Mouse (Mus musculus): ENCODE data around the gene Plekhh3. TPM values are rescaled to one million over a fixed set of nuclear protein-coding genes. Genes with fewer than 3 reads are reported as not detected.

Gene Plekhh3
- total RNA-seq, 2 experiments from 2014 or later = 14.2 to 16.1 TPM

DNA sequence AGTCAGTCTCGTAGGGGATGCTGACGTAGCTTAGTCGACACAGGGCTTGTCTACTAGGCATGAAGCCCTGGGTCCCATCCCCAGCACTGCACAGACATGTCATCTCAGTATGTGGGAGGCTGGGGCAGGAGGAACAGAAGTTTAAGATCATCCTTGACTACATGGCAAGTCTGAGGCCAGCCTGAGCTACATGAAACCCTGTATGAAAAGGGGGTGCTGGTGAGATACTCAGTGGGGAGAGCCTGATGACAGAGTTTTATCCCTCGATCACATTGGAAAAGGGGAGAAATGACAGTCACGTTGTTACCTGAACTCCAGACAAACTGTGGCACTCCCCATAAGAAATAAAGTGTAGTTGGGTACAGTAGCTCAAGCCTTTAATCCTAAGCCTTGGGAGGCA lies 16.4 kb upstream of the Plekhh3 start:
- DNase-seq (ENCODE audit: low spot score in 2 of 2) = no peak

DNA sequence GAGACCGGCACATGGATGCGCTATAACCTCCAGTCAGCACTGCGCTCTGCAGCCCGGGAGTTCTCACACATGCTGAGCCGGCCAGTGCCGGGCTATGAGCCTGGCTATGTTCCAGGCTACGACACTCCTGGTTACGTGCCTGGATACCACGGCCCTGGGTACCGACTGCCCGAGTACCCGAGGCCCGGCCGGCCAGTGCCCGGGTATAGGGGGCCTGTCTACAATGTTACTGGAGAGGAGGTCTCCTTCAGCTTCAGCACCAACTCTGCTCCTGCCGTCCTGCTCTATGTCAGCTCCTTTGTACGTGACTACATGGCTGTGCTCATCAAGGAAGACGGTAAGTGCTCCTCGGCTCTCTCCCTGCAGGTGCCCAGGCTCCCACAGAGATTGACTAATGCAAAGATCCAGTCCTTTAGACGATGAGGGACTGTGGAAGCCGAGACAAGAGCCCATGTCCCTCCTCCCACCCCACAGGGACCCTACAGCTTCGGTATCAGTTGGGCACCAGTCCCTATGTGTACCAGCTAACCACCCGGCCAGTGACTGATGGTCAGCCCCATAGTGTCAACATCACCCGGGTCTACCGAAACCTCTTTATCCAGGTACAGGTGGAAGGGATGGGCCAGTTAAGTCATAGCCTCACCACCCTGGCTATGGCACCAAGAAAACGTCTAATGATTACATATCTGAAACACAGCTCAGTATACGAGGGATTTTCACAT lies 15.5 kb upstream of the Plekhh3 start:
- DNase-seq (ENCODE audit: low spot score in 2 of 2) = no peak

DNA sequence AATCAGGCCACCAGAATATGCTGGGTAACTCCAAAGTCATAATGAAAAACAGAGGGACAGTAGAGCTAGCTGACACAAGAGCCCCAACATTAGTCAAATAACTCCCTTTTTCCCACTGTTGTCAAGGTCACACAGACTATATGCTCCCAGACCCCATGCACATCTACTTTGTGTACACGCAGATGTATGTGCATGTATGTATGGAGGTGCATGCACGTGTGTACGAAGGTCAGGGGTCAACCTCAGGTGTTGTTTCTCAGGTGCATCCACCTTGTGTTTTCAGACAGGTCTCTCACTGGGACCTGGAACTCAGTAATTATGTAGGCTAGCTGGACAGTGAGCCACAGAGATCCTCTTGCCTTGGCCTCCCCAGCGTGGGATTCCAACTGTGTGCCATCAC lies 14.3 kb upstream of the Plekhh3 start:
- no peak for DNase-seq (ENCODE audit: low spot score in 2 of 2)

DNA sequence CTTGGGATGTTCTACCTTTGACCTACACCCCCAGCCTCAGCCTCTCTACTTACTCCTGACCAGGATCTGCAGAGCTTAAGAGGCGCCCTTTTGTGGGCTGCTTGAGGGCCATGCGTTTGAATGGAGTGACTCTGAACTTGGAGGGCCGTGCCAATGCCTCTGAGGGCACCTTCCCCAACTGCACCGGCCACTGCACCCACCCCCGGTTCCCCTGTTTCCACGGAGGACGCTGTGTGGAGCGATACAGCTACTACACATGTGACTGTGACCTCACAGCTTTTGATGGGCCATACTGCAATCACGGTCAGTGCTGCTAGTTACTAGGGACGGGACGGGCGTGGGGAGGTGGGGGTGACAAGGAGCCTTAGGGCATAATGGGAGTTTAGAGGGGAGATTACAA lies 13.8 kb upstream of the Plekhh3 start:
- no peak for DNase-seq (ENCODE audit: low spot score in 2 of 2)

DNA sequence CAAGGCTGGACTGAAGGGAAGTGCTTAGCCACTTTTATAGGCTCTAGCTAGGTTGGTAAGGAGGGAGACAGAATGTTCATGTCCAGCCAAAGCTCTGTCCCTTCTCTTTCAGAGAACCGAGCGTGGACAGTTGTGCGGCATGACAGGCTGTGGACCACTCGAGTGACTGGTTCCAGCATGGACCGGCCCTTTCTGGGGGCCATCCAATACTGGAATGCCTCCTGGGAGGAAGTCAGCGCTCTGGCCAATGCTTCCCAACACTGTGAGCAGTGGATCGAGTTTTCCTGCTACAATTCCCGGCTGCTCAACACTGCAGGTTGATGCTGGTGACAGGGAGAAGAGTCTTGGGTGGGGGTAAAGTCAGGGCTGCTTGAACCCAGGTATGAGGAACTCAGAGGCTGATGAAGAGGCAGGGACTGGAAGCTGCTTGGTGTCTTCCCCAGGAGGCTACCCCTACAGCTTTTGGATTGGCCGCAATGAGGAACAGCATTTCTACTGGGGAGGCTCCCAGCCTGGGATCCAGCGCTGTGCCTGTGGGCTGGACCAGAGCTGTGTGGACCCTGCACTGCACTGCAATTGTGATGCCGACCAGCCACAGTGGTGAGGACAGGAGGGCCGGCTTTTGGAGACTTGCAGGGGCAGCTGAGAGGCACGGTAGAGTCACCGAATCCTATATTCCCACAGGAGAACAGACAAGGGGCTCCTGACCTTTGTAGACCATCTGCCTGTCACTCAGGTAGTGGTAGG lies 11.8 kb upstream of the Plekhh3 start:
- no peak for DNase-seq (ENCODE audit: low spot score in 2 of 2)

DNA sequence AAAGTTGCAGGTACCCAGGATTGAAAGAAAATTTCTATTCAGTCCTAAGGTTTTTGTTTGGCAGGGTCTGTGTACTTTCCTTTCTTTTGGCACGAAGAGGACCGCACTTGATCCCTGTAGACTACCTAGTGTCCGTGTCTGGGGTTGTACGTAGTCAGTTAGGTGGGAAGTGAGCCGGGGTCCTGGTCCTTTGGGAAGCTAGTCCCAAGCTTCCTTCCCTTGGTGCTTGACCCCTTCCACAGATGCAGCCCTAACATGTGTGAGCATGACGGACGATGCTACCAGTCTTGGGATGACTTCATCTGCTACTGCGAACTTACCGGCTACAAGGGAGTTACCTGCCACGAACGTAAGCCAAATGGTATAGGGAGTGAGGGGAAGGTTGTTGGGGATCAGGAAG lies 10.8 kb upstream of the Plekhh3 start:
- DNase-seq (ENCODE audit: low spot score in 2 of 2) = no peak

DNA sequence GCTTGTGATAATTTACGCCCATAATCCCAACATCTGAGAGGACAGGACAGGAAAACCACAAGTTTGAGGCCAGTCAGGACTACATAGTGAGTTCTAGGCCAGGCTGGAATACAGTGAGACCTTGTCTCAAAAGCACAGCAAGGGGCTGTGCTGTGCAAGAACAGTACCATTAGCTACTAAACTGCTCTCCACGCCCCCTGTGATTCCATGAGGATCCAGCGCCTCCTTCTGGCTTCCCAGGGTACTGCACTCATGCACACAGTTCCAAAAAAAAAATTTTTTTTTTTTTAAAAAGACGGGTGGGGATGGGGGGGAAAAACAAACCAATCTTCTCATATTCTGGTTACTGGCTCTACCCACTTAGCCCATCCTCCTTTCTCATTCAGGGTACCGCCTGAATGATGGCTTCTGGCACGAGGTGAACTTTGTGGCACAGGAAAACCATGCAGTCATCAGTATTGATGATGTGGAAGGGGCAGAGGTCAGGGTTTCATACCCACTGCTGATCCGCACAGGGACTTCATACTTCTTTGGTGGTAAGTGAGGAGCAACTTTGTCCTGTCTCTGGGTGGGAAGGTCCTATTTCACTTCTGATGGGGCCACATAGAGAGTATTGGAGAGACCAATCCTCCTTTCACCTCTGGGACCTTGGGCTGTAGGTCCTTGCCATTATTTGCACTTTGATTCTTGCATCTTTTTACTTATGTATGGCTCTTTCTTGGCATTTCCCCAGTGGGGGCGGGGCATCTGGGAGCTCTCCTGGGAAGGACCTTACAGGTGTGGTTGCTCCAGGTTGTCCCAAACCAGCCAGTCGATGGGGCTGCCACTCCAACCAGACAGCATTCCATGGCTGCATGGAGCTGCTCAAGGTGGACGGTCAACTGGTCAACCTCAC lies 9.9 kb upstream of the Plekhh3 start:
- peak; percentile 60 to 62 for DNase-seq (ENCODE audit: low spot score in 2 of 2)

DNA sequence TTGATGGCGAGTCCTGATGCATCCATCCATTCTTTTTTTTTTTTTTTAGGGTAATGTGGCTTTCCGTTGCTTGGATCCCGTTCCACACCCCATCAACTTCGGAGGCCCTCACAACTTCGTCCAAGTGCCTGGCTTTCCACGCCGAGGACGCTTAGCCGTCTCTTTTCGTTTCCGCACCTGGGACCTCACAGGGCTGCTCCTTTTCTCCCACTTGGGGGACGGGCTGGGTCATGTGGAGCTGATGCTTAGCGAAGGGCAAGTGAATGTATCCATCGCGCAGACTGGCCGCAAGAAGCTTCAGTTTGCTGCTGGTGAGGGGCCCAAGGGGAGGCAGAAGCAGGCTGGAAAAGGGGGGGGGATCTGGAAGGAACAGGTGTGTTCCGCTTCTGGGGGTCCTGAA lies 9.1 kb upstream of the Plekhh3 start:
- DNase-seq (ENCODE audit: low spot score in 2 of 2) = no peak

DNA sequence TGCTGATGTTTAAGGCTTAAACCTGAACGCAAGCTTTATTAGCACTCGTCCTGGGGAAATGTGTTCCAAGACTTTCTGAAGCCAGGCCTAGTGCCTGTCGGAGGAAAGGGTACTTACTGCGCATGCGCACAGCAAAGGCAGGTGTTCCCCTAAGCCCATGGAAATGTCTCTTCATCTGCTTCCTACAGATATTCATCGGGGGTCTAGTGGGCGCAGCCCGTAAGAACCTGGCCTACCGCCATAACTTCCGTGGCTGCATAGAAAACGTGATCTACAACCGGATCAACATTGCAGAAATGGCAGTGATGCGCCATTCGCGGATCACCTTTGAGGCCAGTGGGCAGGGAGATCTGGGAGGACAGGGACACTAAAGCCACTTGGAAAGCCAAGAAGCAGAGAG lies 8.2 kb upstream of the Plekhh3 start:
- no peak for DNase-seq (ENCODE audit: low spot score in 2 of 2)

DNA sequence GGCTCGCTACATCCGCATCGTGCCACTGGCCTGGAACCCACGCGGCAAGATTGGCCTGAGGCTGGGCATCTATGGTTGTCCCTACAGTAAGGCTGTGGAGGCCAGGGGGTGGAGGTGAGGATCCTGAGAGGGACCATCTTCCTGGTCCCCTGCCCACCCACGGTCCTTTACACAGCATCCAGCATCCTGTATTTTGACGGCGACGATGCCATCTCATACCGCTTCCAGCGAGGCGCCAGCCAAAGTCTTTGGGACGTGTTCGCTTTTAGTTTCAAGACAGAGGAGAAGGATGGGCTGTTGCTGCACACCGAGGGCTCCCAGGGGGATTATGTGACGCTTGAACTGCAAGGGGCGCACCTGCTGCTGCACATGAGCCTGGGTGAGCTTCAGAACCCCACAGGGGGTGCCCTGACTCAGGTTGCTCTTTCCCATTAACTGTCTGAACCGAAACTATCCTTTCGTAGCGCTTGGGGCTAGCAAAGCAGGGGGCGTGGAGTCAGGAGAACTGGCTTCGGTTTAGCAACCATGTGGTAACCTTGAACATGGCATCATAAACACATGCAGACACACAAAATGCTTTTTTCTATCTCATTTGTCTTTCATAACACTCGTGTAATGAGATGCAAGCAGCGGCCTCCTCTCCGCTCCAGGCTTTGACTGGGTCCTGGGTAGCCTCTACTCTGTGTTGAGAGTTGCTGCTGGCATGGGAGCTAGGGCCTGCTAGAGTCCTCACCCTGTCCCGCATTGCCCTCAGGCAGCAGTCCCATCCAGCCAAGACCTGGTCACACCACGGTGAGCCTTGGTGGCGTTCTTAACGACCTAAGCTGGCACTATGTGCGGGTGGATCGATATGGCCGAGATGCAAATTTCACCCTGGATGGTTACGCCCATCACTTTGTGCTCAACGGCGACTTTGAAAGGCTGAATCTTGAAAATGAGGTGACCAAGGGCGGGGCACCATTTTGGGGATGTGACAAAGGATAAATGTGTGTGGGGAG lies 7.2 kb upstream of the Plekhh3 start:
- DNase-seq (ENCODE audit: low spot score in 2 of 2) = no peak

DNA sequence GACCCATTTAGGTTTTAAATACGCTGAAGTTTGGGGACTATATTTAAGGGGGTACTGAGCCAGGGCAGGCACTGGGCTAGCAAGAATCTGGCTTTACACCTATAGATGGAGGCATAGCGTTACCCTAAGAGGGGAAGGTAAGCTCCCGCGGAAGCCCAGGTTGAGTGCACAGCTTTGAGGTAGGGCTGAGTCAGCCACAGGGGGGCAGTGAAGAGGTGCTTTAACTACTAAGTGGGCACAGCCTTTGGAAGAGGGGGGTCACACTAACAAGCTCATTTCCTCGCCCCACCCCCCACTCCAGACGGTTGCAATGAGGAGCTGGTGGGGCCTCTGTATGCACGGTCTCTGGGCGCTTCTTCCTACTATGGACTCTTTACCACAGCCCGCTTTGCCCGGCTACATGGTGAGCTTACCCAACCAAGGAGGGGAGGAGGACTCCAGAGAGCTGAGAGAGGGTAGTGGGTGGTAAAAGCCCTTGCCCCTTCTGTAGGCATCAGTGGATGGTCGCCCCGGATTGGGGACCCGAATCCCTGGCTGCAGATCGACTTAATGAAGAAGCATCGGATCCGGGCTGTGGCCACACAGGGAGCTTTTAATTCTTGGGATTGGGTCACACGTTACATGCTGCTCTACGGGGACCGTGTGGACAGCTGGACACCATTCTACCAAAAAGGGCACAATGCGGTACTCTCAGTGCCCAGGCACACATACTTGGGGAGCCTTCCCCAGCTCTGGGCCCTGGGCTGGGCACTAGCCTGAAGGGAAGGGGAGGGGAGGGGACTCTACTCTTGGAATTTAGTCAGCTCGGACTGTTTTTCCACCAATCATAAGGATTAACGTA lies 6.0 kb upstream of the Plekhh3 start:
- DNase-seq (ENCODE audit: low spot score in 2 of 2) = peak; percentile 72 to 73

DNA sequence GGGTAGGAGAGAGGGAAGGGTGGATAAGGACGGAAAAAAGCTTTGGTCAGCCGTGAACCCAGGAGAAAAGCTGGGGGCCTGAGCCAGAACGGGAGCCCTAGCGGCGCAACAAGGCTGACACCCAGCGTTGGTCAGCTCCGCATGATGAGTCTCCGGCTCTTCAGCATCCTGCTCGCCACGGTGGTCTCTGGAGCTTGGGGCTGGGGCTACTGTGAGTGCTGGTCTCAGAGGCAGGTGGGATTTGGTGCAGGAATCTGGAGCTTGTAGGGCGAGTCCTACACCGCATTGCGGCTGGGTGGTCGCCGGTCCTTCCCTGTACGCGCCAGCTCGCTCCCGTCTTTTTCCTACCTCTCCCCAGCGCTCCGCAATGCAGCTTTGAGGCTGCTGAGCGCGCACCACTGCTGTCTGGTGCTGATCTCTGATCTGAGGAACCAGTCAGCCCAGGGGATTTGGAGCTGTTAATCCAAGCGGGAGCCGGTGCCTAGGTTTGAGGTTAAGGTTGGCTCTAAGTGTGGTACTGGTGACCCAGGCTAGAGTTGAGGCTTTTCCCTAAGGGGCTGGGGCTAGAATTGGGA lies 5.1 kb upstream of the Plekhh3 start:
- DNase-seq (ENCODE audit: low spot score in 2 of 2) = no peak

DNA sequence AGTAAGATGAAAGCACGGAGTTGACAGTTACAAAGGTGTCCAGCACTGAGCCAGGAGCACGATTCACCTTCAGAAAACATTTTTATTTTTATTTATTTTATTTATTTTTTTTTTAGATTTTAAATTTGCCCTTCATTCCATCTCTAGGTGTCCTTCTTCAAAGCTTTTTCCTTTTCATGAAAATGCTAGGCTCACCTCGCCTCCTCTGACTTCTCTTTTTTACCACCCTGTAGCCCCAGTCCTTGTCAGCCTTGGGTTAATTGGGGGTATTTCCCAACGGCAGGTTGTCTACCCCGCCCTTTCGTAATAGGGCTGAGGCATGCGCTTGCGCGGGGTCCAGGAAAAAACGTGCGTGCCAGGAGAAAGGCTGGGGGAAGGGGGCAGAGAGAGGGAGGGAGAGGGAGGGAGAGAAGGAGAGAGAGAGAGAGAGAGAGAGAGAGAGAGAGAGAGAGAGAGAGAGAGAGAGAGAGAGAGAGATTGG lies 4.5 kb upstream of the Plekhh3 start:
- DNase-seq (ENCODE audit: low spot score in 2 of 2) = peak in 1 of 2 experiments; percentile 64

DNA sequence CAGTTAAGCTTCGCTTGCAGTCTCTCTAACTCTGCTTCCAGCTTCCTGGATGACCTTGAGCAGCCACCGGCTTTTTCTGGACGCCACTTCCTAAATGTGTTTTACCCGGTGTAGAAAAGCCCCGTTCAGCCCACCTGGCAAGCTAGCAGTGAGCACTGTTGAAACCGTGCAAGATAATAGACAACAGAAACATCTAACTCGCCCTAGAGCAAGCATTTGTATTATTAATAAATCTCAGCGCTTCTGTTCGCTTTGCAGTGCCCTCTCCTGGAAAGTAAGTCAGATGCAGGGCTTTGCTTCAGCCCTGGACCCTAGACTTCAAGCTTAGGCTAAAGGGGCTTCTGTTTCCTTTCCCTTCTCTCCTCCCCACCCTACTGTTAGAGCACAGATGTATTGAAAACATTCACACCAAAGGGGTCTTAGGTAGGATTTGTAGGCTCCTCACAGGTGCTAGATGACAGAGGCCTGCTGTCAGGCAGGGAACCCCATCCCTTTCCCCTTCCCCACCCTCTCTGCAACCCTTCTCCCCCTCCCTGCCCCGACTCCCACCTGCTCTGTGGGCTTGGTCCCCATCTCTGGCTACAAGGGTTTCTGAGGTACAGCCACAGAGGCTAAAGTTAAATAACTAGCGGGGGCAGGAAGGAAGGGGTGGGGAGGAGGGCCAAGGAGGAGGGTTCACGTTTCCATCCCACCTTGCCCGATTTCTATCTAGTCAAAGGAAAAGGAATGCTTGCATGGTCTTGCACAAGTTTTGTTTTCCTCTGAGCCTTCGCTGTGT lies 3.9 kb upstream of the Plekhh3 start, which contains the start of gene Ccr10:
TSS of gene Ccr10 (minus strand) at position 593 of the 778 bp plus-strand sequence.
- peak in 1 of 2 experiments; percentile 49 for DNase-seq (ENCODE audit: low spot score in 2 of 2)

DNA sequence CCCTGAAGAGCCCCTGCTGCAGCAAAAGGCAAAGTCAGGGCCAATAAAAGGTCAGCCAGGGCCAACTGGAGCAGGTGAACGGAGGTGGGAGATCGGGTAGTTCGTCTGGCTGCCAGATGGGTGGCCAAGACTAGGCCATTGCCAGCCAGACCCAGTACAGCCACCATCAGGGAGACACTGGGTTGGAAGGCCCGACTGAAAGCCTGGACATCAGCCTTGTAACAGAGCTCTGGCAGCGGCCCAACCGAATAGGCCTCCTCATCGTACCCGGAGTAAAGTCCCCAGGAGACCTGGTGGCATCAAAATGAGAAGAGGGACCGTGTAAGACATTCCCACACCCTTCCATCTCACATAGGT lies 3.2 kb upstream of the Plekhh3 start:
- no peak for DNase-seq (ENCODE audit: low spot score in 2 of 2)

DNA sequence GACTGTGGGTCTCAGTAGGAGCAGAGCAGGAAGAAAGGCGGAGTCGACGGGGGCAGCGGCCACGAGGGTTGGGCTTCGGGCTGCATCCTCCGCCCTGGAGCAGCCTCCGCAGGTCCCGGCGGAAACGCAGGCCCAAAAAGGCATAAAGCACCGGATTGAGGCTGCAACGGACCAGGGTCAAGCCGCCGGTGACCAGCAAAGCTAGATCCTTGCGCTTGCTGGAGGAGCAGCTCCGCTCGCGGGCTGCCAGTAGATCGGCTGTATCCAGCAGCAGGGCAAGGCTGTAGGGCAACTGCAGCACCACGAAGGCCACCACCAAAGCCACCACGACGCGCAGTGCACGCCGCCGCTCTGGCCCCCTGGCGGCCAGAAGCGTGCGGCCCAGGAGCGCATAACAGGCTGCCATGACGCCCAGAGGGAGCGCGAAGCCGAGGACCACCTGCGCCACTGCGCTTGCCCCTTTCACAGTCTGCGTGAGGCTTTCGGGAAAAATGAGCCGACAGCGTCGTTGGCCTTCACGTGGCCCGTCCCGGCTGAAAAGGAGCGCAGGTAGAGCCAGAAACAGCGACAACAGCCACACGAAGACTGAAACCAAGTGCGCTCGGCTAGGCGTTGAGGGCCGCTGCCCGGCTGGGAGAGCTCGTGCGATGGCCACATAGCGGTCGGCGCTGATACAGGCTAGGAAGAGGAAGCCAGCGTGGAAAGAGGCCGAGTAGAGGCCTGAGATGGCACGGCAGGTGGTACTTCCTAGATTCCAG lies 2.7 kb upstream of the Plekhh3 start:
- peak; percentile 67 to 75 for DNase-seq (ENCODE audit: low spot score in 2 of 2)

DNA sequence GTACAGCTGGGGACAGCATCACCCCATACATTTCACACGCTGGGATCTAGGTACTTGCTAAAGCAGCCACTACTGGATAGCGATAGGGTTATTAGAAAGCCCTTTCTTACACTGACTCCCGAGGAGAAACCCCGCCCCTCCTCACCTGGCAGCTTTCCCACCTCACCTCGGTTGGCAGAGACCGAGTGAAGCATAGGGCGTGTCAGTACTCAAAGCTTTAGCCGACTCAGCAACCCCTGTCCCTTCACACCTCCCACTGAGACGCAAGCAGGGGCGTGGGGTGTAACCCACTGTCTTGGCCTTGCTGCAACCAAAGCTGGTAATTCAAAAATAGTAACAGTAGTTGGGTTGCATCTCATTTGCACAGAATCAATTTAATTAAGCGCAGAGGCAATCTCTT lies 2.0 kb upstream of the Plekhh3 start:
- DNase-seq (ENCODE audit: low spot score in 2 of 2) = peak in 1 of 2 experiments; percentile 3

DNA sequence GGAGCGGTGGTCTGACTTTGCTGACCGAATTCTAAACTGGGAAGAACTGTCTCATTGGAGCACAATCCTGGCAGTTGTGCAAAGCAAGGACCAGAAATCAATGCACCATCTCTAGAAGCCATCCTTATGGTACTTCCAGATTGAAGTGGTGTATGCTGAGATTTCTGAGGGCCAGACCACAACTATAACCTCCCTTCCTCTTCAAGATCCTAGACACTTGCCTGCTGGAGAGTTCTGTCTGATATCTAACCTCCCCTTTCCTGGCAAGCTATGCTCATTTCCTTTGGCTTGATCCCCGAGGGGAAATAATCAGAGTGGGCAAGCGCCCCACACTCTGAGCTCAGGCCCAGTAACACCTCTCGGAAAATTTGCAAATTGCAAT lies 1.3 kb upstream of the Plekhh3 start:
- no peak for DNase-seq (ENCODE audit: low spot score in 2 of 2)

Data from layer of hippocampus, postnatal 14 days (tissue).